Mouse (Mus musculus) CD4-positive, CD25-positive, alpha-beta regulatory T cell, adult 9 weeks (primary cell): ENCODE results near the gene Glb1l2. TPM values are rescaled to one million over a fixed set of nuclear protein-coding genes. Genes with fewer than 3 reads are reported as not detected.

ENCODE experiments used
- polyA plus RNA-seq: library from polyadenylated mRNA; unstranded; fragments of 100-300 nt; shearing (Covaris generic); gene quantifications from one replicate; pipeline ENCODE4 v1.2.1, GENCODE M21; 2017

Gene Glb1l2
- polyA plus RNA-seq, result not detected

GRCm38 (mm10) chr9:26805935-26806666 lies at the start of gene Glb1l2:
TSS of gene Glb1l2 (minus strand) at chr9:26806468.

DNA sequence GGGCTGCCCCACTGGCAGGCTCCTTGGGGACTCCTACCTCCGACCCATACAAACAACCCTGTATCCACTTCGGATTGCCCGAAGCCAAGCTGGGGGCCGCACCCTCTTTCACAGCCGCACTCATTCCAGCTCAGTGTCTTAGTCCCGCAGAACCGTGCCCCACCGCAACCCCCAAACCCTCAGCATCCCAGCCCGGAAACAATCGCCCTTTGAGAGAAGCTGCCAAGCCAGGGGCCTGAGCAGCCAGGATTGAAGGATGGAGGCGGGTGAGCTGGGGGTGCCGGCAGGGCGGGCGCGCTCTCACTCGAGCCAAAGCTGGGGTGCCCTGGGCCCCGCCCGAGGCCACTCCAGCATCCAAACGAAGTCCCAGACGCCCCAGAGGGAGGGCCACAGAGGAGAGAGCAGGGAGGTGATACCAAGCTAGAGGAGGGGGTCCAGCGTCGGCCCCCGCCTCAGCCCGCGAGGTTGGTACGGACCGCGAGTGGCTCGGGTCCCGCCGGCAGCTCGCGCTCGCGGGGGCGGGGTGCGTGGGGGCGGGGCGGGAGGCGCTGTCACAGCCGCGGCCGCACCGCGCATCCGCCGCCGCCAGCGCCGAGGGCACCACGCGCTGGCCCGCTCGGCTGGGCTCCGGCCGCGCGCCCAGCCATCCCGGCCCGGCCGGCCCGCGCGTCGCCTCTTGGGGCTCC lies 72.9 kb downstream of the Glb1l2 start, which contains the start of gene B3gat1:
B3gat1 (plus strand) TSS at position 523 of the 686 bp plus-strand sequence.

Other genes with a start within 250 kb of the Glb1l2 start
- gene B3gat1, start 72.7 kb downstream of the Glb1l2 start, polyA plus RNA-seq, result not detected
- gene Glb1l3, start 54.4 kb upstream of the Glb1l2 start, polyA plus RNA-seq, result not detected
- 0.22 TPM for gene Gm1110, start 116.6 kb upstream of the Glb1l2 start, polyA plus RNA-seq
- gene Acad8, start 193.1 kb upstream of the Glb1l2 start, polyA plus RNA-seq, result 39.2 TPM
- 95.9 TPM for gene Thyn1, start 193.2 kb upstream of the Glb1l2 start, polyA plus RNA-seq
- 11.4 TPM for gene Vps26b, start 223.6 kb upstream of the Glb1l2 start, polyA plus RNA-seq
- 41.7 TPM for gene Ncapd3, start 223.7 kb upstream of the Glb1l2 start, polyA plus RNA-seq